Mouse (Mus musculus) lung, embryonic 16.5 days (tissue): ENCODE data around the gene Tor3a. TPM values are rescaled to one million over a fixed set of nuclear protein-coding genes. Genes with fewer than 3 reads are reported as not detected.
A peak's percentile ranks its signal among the peaks of the same experiment; 100 is the strongest.
"Not testable (repeated sequence)": the region's sequence is repeated elsewhere in the genome, so short reads cannot be mapped to it uniquely, and the experiment has no call there.

Source experiments
- ATAC-seq: fragments of 200-750 bp; cut with Nextera tagmentation; 2 replicates; pipeline ENCODE4 v1.8.0; 2017; ENCODE audit warnings: low read depth, mild to moderate bottlenecking, moderate library complexity
- H3K27ac ChIP-seq: fragments of 300-500 bp; sonication (generic); 2 replicates; pipeline ENCODE4 v1.5.1; 2014; ENCODE audit warnings: mild to moderate bottlenecking, control low read depth, low read length
- H3K27me3 ChIP-seq: fragments of 300-500 bp; sonication (generic); 2 replicates; pipeline ENCODE4 v1.6.1; 2014; ENCODE audit warnings: low read depth, low read length, mixed read lengths; ENCODE audit not compliant: control insufficient read depth, insufficient read depth
- H3K36me3 ChIP-seq: fragments of 300-500 bp; sonication (generic); 2 replicates; pipeline ENCODE4 v1.6.1; 2014; ENCODE audit warnings: low read length; ENCODE audit not compliant: control insufficient read depth, insufficient read depth
- H3K4me1 ChIP-seq: fragments of 300-500 bp; sonication (generic); replicated peaks from 2 replicates; pipeline ENCODE4 v1.6.1; 2014; ENCODE audit warnings: low read length, mixed read lengths; ENCODE audit not compliant: control insufficient read depth, insufficient read depth
- H3K4me2 ChIP-seq: fragments of 300-500 bp; sonication (generic); 2 replicates; pipeline ENCODE4 v1.6.1; 2014; ENCODE audit warnings: low read depth, low read length, control low read depth
- H3K4me3 ChIP-seq: fragments of 300-500 bp; sonication (generic); 2 replicates; pipeline ENCODE4 v1.5.1; 2014; ENCODE audit warnings: mild to moderate bottlenecking, low read length, control low read depth
- H3K9ac ChIP-seq: fragments of 300-500 bp; sonication (generic); 2 replicates; pipeline ENCODE4 v1.6.1; 2014; ENCODE audit warnings: low read length, control low read depth
- H3K9me3 ChIP-seq: fragments of 300-500 bp; sonication (generic); 2 replicates; pipeline ENCODE4 v1.6.1; 2016; ENCODE audit warnings: low read length; ENCODE audit not compliant: control insufficient read depth
- WGBS: fragments of 180-500 bp; shearing (Covaris S2); extraction: QIAGEN DNeasy Blood & Tissue Kit; methylation state at CpG from one replicate; pipeline ENCODE4 v1.1.7; 2014; 5-methylcytosine and 5-hydroxymethylcytosine counted together
- polyA plus RNA-seq: library from polyadenylated mRNA; unstranded; fragments of >200 nt; fragmentation: Nextera tagmentation; extraction: Ambion mirVana; gene quantifications from 2 replicates; pipeline ENCODE4 v1.2.1, GENCODE M21; 2015

The Tor3a gene
- polyA plus RNA-seq, 1 experiment from 2014 or later, result 14.0 TPM

DNA sequence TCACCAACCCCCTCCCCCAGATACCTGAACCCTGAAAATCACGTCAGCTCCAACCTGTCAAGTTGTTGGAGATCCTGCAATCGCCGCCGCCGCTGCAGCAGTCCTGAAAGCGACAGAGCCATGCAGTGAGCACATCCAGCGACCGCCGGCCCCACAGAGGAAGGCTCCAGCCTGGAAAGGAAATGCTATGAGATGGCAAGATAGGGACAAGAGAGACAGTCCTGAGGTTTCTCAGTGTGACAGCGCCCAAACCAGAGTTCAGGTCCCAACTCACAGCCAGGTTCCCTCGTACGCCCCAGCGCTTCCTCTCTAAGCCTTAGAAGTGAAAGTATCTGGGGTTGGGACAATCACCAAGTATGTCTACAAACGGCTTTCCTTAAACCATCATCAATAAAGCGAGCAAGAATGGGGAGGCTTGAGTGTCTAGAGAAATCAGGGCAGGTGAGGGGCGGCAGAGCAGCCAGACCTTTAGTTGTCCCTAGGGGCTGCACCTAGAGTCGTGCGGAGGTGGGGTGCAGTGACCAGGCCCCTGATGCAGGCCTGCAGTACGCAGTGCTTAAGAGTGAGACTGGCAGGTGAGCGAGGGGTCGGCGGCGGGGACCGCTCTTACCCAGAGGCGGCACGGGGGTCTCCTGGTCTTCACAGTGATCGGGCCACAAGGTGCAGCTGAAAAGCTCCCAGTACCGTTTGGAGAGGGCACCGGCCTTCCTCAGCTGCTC lies 521 bp downstream of the Tor3a start:
- peak overlapping the region; percentile 55 for H3K27ac ChIP-seq
- H3K4me2 ChIP-seq, result peak overlapping the region; percentile 95
- H3K9me3 ChIP-seq, result no peaks in the 10 kb centered on the region
- H3K4me1 ChIP-seq, result peaks cover 12% of the 10 kb centered on the region
- no peaks in the 10 kb centered on the region for H3K36me3 ChIP-seq
- peak overlapping the region; percentile 69 for H3K4me3 ChIP-seq
- H3K27me3 ChIP-seq, result no peaks in the 10 kb centered on the region
- peak; percentile 32 for ATAC-seq
- H3K9ac ChIP-seq, result peak overlapping the region; percentile 70
- under 1% methylated on average over 29 of the region's 29 CpGs for WGBS

DNA sequence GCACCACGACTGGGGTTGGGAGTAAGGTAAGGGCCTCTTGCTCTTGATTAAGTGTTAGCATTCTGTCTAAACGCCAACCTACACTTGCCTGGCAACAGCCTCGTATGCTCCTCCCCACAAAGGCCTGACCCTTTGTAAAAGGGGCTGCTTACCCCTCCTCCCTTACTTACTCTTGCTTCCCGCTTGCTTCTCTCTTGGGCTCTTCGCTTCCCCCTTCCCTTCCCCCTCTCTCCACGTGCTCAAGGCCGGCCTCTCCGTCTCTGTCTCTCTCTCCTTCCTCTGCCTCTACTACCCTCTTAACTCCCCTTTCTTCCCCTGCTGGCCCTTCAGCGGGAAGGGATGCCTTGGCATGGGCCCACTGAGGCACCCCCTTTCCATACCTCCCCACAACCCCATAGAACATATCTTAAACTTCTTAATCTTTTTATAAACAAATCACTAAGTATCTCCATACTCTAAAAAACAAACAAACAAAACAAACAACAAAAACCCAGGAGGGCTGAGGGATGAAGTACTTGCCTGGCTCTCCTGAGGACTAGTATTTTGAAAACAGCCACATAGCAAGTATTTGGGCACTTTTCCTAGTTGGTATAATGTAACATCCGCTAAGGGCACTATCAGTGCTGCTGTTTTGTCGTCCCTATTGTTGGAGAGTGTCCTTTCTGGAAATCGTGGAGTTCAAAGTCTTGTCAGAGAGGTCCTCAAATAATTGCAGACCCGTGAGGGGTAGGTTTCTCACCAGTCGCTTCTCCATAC lies 1.3 kb downstream of the Tor3a start:
- H3K9me3 ChIP-seq, result no peaks in the 10 kb centered on the region
- peak overlapping the region; percentile 95 for H3K4me2 ChIP-seq
- H3K27me3 ChIP-seq, result no peaks in the 10 kb centered on the region
- WGBS, result 9% methylated on average over 14 of the region's 14 CpGs
- ATAC-seq, result no peak
- H3K27ac ChIP-seq, result peak overlapping the region; percentile 15; the same call in 1 of the 2 replicates
- peak overlapping the region; percentile 69 for H3K4me3 ChIP-seq
- peaks cover 16% of the 10 kb centered on the region for H3K4me1 ChIP-seq
- H3K9ac ChIP-seq, result peak overlapping the region; percentile 70
- no peaks in the 10 kb centered on the region for H3K36me3 ChIP-seq

DNA sequence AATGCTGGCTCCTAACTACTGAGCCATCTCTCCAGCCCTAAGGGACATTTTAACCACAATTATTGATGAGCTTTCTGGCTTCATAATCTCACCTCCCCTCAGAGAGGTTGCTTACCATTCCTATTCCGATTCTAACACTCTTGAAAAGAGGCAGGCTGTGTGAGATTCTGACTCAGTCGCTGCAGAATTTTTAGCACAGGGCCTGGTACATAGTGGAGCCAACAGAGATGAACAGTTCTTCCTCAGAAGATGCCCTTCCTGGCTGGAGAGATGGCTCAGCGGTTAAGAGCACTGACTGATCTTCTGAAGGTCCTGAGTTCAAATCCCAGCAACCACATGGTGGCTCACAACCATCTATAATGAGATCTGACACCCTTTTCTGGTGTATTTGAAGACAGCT lies 2.2 kb downstream of the Tor3a start:
- 85% methylated on average over 3 of the region's 3 CpGs for WGBS
- Histone ChIP-seq H3K27me3 (no peaks in the 10 kb centered on the region), H3K36me3 (no peaks in the 10 kb centered on the region), H3K9me3 (no peaks in the 10 kb centered on the region), H3K4me2 (no peak overlapping the region), H3K27ac (no peak overlapping the region), H3K4me3 (no peak overlapping the region), H3K4me1 (peaks cover 18% of the 10 kb centered on the region), H3K9ac (no peak overlapping the region)
- ATAC-seq, result no peak

DNA sequence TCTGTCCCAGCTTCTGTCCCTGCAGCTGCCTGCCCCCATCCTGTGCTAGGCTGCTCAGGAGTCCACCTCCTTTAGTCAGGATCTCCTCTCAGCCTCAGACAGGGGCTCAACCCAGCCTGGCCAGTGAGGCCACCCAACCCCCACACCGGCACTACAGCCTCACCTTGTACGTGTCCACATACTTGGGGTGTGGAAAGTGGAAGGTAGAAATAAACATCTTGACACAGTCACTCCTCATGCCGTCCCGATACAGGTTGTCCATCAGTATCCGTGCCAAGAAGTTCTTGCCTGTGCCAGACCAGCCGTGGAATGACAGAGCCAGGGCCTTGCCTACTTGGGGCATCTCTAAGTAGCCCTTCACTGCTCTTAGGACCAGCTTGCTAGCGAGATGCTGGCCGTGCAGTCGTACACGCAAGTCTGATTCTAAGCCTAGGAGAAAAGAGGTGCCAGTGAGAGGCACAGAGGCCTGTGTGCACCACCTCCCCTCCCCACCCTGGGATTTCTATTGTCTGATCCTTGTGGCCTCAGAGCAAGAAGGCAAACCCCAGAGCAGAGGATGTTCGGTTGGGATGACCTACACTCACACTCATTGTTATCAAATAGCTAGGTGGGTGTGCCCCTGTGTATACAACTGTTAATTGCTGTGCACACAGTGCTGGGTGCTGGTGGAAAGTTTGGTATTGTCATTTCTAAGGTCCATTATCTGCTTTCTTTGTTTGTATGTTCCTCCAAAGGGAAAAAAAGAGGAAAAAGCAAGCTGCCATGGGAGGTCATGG lies 4.8 kb downstream of the Tor3a start:
- Histone ChIP-seq H3K4me2 (no peak overlapping the region), H3K27ac (peak overlapping the region; percentile 33; the same call in 1 of the 2 replicates), H3K27me3 (no peaks in the 10 kb centered on the region), H3K4me3 (no peak overlapping the region), H3K4me1 (peaks cover 16% of the 10 kb centered on the region), H3K9ac (no peak overlapping the region), H3K36me3 (no peaks in the 10 kb centered on the region), H3K9me3 (no peaks in the 10 kb centered on the region)
- ATAC-seq, result peak; percentile 35
- WGBS, result 32% methylated on average over 11 of the region's 11 CpGs

DNA sequence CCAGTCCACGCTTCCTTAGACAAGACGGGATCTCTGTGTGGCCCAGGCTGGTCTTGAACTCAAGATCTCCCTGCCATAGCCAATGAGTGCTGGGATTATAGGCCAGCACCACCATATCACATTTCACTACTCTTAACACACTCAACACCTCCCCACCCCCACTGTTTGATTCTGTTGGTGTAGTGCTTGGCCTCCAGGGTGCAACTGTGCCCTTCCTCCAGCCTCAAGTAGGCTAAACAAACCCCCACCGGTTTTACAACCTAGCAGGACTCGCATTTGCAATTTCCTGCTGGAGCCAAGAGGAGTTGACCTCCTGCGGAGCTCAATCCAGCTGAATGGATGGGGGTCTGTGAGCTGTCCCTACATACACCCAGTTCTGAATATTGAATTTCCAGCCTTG lies 5.6 kb downstream of the Tor3a start:
- Histone ChIP-seq H3K27ac (peak overlapping the region; percentile 33; the same call in 1 of the 2 replicates), H3K4me1 (peaks cover 16% of the 10 kb centered on the region), H3K9ac (no peak overlapping the region), H3K36me3 (no peaks in the 10 kb centered on the region), H3K4me2 (no peak overlapping the region), H3K27me3 (no peaks in the 10 kb centered on the region), H3K9me3 (no peaks in the 10 kb centered on the region), H3K4me3 (no peak overlapping the region)
- WGBS, result 36% methylated on average over 5 of the region's 5 CpGs
- ATAC-seq, result peak; percentile 9; the same call in 1 of the 2 replicates

DNA sequence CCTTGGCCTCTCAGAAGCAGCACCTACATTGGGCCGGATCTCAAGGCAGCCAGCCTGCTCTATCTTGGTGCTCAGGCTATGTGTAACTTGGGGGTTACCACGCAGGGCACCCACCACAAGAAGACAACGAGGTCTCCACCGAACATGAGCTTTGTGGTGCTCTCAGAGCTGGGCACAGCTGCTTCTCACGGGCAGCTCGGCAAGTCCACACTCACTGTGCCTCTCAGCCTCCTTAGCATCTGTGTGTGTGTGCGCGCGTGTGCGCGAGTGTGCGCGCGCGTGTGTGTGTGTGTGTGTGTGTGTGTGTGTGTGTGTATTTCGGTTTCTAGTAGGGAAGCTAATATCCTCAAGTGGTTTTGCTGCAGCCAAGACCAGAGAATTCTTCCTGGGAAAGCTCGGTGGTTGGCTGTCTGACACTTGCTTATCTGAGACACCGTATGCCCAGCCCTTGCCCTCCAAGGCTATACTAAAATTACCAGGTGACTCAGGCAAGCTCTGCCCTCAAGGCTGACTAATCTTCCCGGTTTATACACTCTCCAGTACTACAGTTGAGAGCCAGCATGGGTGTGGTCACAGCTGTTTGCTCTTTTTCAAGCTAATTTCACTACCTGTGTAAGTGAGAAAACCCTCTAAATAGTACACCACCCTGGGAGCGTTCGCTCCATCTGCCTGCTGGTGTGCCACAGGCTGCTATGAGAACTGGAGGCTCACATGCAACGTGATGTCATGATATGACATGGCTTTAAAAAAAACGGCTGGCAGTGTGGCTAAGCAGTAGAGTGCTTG lies 6.8 kb downstream of the Tor3a start:
- Histone ChIP-seq H3K4me1 (peaks cover 10% of the 10 kb centered on the region), H3K9ac (no peak overlapping the region), H3K4me3 (no peak overlapping the region), H3K9me3 (no peaks in the 10 kb centered on the region), H3K36me3 (no peaks in the 10 kb centered on the region), H3K4me2 (no peak overlapping the region), H3K27ac (peak overlapping the region; percentile 41), H3K27me3 (no peaks in the 10 kb centered on the region)
- peak; percentile 82 for ATAC-seq
- WGBS, result 63% methylated on average over 23 of the region's 23 CpGs

DNA sequence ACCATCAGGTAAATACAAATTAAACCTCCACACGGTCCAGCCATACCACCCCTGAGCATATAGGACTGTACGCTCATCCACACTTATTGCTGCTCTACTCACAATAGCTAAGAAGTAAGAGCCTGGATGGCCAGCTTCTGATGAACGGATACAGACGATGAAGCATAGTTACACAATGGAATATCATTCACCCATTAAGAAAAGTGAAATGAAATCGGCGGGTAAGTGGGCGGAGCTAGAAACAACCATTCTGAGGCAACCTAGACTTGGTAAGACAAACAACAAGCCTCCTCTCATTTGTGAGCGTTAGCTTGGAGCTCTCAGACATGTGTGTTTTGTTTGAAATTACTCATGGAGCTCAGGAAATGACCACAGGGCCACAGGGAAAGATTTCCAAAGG lies 8.4 kb downstream of the Tor3a start:
- no peak for ATAC-seq
- no peaks in the 10 kb centered on the region for H3K9me3 ChIP-seq
- WGBS, result 88% methylated on average over 8 of the region's 8 CpGs

DNA sequence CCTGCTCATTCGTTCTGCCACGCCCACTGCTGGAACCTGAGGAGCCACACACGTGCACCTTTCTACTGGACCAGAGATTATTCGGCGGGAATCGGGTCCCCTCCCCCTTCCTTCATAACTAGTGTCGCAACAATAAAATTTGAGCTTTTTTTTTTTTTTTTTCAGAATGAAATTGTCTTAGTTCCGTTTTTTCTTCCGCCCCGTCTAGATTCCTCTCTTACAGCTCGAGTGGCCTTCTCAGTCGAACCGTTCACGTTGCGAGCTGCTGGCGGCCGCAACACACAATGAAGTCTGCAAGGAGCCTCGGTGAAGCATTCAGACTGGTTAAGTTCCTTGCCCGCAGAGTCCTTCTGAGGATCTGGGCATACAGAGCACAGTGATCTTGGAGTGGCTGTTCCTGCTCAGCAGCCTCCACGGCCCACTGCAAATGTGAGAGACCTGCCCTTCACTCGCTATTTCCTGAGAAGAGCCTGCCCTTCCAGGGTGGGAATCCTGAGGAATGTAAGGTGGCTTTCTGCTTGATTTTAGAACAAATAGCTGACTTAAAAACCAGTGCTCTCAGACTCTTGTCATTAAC lies 13.4 kb downstream of the Tor3a start:
- WGBS, result 54% methylated on average over 19 of the region's 21 CpGs
- H3K27ac ChIP-seq, result peak overlapping the region; percentile 59
- peak; percentile 78 for ATAC-seq

More for the DNA sequence above, 8.4 kb downstream of the Tor3a start:
- Histone ChIP-seq H3K27ac (no peak overlapping the region), H3K36me3 (no peaks in the 10 kb centered on the region), H3K4me2 (no peak overlapping the region), H3K27me3 (no peaks in the 10 kb centered on the region), H3K4me3 (no peak overlapping the region), H3K4me1 (peaks cover 10% of the 10 kb centered on the region), H3K9ac (no peak overlapping the region)

More for the DNA sequence above, 13.4 kb downstream of the Tor3a start:
- Histone ChIP-seq H3K4me2 (peak overlapping the region; percentile 36), H3K4me3 (0 out of 2 replicates have a peak overlapping the region, but pooled peaks have one; percentile 4)
- H3K9ac ChIP-seq, H3K27me3 ChIP-seq, H3K36me3 ChIP-seq, H3K4me1 ChIP-seq, H3K9me3 ChIP-seq: not testable (repeated sequence)
